Mouse (Mus musculus) embryo, embryonic 11 days (tissue): ENCODE measurements around the gene Lyrm4.
"Not testable (repeated sequence)": the region's sequence is repeated elsewhere in the genome, so short reads cannot be mapped to it uniquely, and the experiment has no call there.

Source experiments
- DNase-seq: peaks from one replicate; pipeline ENCODE4 v3.0.0-alpha.2; 2015

Lyrm4 gene

DNA sequence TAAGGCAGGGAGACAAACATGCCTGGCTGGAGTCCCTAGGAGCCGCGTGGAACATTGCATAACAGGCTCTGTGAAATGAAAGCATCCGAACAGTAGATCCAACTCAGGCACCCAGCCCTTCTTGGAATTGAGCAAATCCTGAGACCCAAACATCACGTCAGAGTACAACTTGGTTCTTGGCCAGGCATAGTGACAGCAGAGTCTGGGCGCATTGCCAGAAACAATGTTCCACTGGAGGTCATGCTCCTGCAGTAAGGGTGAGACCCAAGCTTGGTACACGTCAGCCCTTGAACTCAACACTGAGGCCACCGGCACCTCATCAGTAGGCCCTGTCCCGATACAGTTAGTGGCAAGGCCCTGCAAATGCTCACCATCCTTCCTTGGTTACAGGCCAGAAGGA lies 123.3 kb downstream of the Lyrm4 start:
- DNase-seq = no peak

DNA sequence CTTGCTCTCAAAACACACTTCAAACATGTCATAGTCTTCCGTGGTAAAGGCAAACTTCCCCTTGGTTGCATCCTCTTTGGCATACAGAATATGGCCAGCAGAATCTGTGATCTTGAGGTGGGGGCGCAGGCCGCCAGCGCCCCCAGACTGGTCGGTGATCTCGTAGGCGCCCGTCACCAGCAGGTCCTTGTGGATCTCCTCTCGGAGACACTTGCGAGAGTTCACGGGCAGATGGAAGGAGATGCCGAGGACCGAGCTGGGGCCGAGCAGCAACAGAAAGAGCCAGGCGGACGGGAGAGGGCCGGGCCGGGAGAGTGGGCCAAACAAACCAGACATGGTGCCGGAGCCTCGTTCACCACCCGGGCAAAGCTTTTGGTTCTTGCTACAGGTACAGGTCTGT lies 126.1 kb downstream of the Lyrm4 start:
- not testable (repeated sequence) for DNase-seq

DNA sequence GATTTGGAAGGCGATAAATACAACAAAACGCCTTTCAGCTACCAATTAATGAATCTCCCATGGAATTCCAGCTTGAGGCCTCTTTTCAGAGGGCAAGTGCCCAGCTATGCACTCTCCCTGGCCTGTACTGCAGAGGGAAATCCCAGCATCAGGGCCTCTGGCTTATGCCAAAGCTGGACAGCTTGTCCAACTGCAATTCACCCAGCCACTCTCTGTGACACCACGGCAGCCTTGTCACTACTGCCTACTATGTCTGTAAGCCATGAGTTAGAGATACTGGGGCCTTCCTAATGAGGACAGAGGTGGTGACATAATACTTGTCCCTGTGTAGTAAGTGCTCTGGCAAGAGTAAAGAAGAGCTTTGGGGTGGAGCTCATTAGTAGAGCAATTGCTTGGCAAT lies 128.0 kb downstream of the Lyrm4 start:
- DNase-seq = no peak

DNA sequence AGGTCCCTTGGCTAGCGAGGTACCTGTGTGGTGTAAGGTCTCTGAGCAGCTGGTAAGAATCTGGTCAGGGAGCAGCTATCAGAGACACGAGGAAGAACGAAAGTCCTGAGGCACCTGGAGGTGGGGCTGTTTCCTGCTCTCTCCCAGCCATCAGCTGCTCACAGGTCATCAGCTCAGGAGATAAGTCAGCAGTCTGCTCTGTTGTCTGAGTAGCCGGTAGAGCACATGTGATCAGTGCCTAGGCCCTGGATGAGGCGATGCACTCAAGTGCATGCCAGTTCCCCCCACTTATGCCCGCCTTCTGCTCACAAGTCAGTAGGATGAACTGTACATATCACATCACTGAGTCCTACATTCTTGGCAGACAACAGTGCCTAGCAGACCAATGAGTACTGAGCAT lies 134.3 kb downstream of the Lyrm4 start:
- no peak for DNase-seq

DNA sequence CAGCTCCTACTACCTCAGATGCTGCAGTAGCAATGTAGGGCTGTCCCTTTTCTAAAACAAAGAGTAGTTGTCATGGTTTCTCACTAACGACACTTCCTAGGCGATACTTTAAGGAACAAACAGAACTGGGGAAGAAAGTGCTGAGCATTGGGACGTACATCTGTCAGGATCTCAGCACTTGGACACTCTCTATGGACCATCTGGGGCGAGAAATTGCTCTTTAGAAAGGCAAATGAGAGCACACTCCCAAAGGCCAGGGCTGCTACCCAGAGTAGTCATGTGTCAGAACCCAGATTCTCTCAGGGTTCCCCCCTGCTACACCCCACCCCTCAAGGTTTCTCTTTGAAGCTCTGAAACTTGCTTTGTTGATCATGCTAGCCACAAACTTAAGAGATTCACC lies 136.9 kb downstream of the Lyrm4 start:
- no peak for DNase-seq

DNA sequence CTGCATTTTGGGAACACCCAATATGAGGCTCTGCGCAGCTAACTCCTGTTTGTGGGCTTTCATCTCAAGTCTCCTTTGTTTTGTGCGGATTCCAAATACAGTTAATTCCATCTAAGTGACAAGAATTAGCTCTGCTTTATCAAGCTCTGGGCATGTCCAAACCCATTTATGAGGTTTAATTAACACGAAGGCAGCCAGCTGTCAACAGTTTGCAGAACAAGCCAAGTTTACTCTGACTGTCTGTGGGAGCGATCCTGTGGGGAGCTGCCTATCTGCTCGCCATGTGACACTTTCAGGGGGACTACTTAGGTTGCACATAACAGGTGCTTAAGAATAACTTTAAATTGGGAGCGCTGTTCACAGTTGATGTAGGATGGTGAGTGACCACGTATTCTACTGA lies 140.4 kb downstream of the Lyrm4 start:
- DNase-seq = no peak

DNA sequence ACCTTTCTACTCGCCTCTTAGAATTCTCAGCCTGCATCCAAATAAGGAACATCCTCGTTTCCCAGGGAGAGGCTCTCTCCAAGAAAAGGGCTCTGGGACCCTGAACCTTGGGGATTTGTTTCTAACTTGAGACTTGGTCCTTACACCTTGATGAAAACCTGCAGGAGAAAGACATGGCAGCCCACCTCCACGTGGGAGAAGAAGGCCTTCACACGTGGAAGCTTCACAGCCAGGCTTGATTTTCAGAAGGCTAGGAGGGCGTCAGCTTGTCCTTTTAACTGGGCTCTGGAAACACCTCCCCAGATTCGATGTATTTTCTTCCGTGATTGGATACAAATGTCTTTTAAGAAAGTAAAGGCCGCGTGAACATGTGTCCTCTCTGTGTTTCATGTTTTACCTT lies 147.5 kb downstream of the Lyrm4 start:
- DNase-seq = no peak

DNA sequence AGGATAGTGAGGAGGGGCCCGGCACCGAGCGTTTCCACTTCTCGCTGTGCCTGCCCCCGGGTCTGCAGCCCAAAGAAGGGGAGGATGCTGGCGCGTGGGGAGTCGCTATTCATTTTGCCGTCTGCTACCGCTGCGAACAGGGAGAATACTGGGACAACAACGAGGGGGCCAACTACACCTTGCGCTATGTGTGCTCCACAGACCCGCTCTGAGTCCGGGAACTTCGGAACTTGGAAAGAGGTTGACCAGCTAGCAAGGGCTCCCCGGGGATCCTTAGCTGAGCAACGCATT lies 147.9 kb downstream of the Lyrm4 start:
- peak; percentile 21 for DNase-seq

DNA sequence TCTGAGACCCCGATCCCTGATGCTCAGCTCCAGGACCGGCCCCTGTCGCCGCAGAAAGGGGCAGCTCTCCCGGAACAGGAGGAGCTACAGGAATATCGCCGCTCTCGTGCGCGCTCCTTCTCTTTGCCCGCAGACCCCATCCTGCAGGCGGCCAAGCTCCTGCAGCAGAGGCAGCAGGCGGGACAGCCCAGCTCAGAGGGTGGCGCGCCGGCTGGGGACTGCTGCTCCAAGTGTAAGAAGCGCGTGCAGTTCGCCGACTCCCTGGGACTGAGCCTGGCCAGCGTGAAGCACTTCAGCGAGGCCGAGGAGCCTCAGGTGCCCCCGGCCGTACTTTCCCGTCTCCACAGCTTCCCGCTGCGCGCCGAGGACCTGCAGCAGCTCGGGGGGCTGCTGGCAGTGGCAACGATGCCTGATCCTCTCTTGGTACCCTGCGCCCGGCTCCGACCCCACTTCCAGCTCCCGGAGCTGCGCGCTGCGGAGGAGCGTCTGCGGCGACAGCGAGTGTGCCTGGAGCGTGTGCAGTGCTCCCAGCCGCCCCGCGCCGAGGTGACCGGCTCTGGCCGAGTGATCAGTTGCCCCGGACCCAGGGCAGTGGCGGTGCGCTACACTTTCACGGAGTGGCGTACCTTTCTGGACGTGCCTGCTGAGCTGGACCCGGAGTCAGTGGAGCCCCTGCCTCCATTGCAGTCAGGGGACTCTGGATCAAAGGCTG lies 148.5 kb downstream of the Lyrm4 start:
- peak; percentile 75 for DNase-seq

DNA sequence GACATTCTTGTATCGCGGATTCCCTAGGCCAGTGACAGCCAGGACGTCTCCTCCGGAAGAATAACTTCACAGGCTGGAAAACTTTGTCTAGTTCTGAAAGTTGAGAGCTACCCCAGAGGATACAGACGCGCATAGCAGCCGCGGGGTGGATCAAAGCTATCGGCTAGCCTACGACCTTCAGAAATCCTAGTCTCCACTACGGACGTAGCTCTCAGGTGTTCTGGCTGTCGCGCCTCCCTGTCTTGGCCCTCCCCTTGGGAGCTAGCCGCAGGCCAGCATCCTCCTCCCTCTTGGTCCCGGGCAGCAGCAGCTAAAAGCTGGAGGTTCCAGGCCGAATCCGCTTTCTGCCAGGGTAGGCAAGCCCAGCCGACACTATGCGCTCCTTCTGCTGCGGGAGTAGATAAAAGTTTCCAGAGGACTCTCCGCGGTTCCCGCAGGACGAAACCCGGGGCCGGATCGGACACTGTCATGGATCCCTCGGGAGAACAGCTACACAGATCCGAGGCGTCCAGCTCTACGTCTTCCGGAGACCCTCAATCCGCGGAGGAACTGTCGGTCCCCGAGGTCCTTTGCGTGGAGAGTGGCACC lies 149.1 kb downstream of the Lyrm4 start:
- peak; percentile 67 for DNase-seq

DNA sequence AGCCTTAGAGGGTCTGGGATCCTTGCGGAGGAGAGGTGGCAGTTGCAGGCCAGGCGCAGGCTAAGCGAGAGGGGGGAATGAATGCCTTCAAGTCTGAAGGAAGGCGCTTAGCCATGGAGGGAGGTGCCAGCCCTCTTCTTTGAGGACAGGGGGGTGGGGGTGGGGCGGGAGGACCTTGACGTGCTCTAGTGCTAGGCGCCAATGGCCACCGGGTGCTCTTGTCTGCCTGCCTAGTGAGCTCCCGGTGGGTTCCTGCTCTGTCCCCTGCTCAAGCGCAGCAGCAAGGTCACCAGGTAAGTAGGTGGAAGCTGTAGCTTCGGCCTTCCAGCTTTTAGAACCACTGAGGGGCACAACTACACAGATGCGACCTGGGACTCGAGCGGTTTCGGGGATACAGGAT lies 149.6 kb downstream of the Lyrm4 start:
- DNase-seq = peak; percentile 34

DNA sequence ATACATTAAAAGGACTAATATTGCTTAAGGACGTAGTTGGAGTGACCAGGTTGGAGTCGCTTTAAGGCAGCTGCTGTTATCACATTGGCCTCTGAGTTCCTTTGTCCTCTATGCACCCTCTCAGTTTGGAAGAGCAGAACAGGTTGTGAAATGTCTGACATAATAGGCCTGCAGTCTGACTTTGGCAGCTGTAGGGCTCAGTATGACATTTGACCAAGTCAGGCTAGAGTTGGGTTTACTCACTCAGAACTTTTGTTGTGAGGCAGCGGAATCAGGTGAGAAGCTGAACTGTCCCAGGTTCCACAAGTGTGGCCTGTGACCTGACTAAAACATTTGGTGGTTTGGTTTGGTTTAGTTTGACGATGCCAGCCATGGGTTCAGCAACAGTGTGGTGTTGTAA lies 153.7 kb downstream of the Lyrm4 start:
- DNase-seq = no peak

DNA sequence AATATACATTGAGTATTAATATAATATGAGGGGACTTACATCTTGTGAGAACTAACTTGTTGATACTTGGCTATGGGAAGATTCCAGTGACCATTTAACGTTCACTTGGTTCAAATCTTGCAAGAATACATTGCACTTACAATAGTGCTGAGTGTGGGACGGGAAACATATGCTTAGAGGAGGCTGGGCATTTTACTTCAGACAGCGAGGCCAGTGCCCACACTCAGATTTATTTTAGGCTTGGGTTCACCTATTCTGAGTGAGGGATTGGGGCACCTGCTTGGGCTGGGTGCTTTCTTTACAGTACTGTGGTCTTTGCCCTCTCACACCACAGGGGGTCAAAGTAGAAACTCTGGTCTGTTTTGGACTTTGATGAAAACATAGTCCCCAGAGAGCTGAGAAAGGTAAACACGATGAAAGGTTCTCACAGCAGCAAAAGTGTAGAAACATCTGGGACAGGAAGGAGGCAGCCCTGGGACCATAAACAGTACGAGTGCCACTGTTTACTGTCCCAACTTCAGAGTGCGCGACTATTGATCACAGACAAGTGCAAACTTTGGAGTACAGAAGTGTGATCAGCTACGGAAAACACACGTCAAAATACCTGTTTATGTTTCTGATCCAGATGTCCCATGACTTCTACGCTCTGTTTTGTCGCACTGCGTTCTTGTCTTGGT lies 157.8 kb downstream of the Lyrm4 start:
- DNase-seq = no peak

DNA sequence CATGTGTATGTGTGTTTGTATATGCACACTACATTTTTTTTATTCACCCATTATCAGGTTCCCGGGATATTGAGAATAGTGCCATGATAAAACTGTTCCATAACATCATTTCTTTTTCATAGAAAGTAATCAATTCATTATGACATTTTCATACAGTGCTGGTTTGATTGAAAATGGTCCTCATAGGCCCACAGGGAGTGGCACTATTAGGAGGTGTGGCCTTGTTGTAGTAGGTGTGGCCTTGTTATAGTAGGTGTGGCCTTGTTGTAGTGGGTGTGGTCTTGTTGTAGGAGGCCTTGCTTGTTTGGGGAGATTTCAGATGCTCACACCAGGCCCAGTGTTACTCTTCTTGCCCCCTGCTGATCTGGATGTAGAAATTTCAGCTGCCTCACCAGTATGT lies 158.8 kb downstream of the Lyrm4 start, which contains the start of gene Ppp1r3g:
TSS of gene Ppp1r3g (plus strand) at position 301 of the 400 bp plus-strand sequence.
- DNase-seq = no peak

DNA sequence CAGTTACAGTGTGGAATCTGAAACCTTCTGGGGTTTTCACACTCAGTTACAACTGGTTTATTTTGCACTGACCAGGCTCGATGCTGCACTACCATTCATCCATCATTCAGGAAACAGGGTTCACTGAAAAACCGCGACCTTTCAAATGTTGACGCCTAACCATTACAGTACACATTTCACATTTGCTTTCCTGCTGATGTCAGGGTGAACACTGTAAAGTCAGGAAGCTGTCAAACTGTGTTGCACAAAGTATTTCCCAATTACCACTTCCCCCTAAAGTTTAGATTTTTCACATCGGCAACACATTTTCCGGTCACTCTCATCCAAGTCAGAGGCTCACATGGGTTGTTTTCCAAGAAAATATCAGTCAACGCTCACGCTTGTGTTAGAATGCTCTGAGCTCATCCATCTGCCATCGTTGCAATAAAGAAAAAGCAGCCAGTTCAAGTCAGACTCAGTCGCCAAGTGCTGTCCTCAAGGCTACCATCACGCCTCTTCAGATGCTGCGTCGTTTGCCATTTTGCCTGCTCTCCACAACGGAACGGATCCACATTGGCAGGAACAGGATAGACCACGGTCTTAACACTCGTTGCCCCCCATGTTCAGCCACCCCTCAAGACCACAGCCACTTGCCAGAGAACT lies 167.4 kb downstream of the Lyrm4 start:
- DNase-seq = peak; percentile 16

DNA sequence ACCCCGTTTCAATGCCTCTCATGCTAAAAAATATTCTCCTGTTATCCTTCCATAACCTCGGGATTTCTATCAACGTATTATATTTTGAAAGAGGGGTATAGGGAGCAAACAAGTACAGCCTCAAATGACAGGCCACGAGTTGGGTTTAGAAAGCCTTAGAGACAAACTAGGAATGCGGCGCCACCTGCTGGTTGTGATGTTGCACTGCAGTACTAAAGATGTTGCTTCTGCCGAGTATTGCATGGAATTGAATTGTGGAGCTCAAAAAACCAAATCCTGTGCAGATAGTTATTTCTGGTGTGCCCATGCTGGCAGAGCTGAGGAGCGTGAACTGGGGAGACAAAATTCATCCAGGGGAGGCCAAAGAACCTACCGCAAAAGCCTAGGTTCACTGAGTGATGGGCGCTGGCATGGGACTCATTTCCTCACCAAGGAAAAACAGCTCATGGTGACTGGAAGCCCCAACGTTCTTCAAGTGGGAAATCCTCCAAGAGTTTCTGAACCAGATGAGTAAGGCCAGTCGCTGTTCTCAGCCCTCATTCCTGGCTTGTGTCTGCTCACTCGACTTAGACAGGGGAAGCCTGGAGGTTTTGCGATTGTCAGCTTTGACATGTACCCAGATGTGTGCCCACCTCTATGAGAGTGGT lies 169.8 kb downstream of the Lyrm4 start:
- DNase-seq = peak; percentile 84

DNA sequence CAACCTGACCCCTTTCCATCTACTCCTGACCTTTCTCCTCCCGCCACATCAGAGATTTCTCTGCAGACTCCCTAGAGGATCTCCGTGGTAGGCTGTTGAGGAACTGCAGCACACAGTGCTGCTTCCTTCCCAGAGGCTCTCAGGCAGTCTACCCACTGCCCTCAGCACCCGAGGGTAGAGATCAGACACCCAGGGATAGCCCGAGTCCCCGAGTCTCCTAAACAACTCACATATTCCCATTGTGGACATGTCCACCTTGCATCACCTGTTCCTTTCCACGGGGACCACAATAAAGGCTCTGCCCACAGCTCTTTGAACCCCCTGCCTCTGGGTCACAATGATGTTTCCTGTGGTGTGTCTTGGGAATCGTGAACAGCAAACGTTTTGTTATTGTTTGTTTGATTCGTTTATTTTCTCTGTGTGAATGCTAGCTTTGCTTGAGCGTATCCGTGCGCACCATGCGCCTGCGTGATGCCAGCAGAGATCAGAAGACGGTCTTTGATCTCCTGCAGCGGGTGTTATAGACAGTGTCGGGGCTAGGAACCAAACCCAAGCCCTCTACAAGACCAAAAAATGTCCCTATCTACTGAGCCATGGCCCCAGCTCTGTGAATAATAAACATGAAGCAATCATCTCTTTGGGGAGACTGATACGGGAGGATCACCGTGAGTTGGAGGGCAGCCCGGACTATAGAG lies 170.5 kb downstream of the Lyrm4 start:
- DNase-seq = no peak

DNA sequence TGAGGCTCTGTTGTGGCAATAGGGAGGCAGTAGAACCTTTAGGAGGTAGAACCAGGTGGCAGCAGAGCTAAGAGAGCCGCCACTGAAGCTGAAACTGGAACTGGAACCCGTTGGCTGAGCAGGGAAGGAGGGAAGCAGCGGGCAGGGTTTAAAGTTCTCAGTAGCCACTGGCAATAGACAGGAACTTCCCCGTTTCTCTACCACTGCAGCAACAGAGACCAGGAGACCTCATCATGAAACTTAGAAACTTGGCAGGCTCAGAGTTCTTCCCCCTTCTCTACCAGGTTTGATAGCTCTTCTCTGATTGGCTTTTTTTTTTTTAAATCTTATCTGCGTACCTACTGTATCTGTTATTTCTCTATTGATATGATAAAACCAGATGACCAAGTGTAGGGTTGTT lies 176.4 kb downstream of the Lyrm4 start:
- DNase-seq = no peak

DNA sequence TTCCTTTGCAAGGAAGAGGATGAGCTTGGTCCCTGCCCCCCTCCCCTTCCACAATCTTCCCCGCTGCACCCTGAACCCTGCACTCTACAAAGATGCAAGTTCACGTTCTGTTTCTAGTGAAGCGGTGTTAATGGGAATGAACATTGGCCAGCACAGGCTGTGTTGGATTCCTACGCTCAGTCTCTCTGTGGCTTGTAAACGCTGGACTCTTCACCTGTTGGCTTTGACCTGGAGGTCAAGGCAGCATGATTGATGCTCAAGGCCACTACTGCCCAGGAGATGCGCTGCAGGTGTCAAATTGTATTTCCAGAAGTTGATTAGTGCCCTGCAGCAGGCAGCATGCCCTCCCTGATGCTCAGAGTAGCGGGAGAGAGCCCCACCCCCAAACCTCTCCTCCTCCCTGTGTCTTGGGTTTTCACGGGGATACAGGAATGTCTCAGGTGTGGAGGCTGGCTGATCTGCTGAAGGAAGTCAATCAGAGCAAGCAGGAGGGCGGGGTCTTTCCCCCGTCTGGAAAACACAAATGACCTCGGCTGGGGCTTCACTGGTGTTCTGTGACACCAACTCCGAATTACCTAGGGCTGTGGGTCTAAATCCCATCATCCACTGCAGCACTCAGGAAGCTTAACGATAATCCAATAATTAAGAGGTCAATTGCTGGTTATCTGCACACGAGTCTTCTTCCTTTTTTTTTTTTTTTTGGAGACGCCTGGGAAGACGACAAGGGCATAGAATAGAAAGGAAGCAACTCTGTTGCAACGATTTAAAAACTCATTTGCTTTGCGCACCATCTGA lies 177.3 kb downstream of the Lyrm4 start:
- no peak for DNase-seq

DNA sequence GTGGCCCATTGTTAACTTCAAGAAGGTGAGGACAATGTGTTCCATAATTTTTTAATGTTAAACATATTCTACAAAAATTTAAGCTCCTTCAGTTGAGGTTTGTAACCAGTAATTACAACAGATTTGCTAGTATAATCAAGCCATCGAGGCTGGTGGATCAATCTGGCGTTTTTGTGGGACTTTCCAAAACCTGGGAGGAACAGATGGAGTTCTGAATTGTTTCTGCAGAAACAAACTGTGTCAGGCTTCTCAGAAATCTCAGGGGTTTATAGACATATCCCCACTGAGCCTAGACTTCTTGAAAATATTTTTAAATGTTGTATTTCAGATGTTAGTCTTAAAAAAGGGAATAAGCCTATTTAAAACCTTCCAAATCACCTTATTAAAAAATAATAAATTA lies 179.3 kb downstream of the Lyrm4 start:
- no peak for DNase-seq
